Mouse (Mus musculus) forebrain, embryonic 16.5 days (tissue): Measurements from ENCODE around the gene Ctnnb1. TPM values are rescaled to one million over a fixed set of nuclear protein-coding genes. Genes with fewer than 3 reads are reported as not detected.
A peak's percentile ranks its signal among the peaks of the same experiment; 100 is the strongest.

Experiments
- ATAC-seq: fragments of 200-750 bp; cut with Nextera tagmentation; 2 replicates; pipeline ENCODE4 v1.8.0; 2017; ENCODE audit warnings: mild to moderate bottlenecking, moderate library complexity
- H3K27ac ChIP-seq: fragments of 300-500 bp; sonication (generic); 2 replicates; pipeline ENCODE4 v1.5.1; 2014; ENCODE audit warnings: low read length, control low read depth
- H3K27me3 ChIP-seq: fragments of 300-500 bp; sonication (generic); replicated peaks from 2 replicates; pipeline ENCODE4 v1.6.1; 2014; ENCODE audit warnings: low read length; ENCODE audit not compliant: control insufficient read depth, insufficient read depth
- H3K36me3 ChIP-seq: fragments of 300-500 bp; sonication (generic); 2 replicates; pipeline ENCODE4 v1.6.1; 2014; ENCODE audit not compliant: control insufficient read depth, insufficient read depth
- H3K4me1 ChIP-seq: fragments of 300-500 bp; sonication (generic); replicated peaks from 2 replicates; pipeline ENCODE4 v1.6.1; 2014; ENCODE audit warnings: low read length; ENCODE audit not compliant: control insufficient read depth, insufficient read depth
- H3K4me2 ChIP-seq: fragments of 300-500 bp; sonication (generic); 2 replicates; pipeline ENCODE4 v1.6.1; 2014; ENCODE audit warnings: mild to moderate bottlenecking, low read length, control low read depth
- H3K4me3 ChIP-seq: fragments of 300-500 bp; sonication (generic); replicated peaks from 2 replicates; pipeline ENCODE4 v1.5.1; 2014; ENCODE audit warnings: mild to moderate bottlenecking, low read length, control low read depth
- H3K9ac ChIP-seq: fragments of 300-500 bp; sonication (generic); replicated peaks from 2 replicates; pipeline ENCODE4 v1.6.1; 2014; ENCODE audit warnings: low read depth, low read length, control low read depth
- H3K9me3 ChIP-seq: fragments of 300-500 bp; sonication (generic); 2 replicates; pipeline ENCODE4 v1.6.1; 2016; ENCODE audit warnings: low read length; ENCODE audit not compliant: control insufficient read depth
- WGBS: fragments of 180-500 bp; shearing (Covaris S2); extraction: QIAGEN DNeasy Blood & Tissue Kit; methylation state at CpG from one replicate; pipeline ENCODE4 v1.1.7; 2014; 5-methylcytosine and 5-hydroxymethylcytosine counted together
- polyA plus RNA-seq: library from polyadenylated mRNA; unstranded; fragments of >200 nt; fragmentation: Nextera tagmentation; extraction: Ambion mirVana; gene quantifications from 2 replicates; pipeline ENCODE4 v1.2.1, GENCODE M21; 2015

Gene Ctnnb1
- polyA plus RNA-seq, 1 experiment from 2014 or later, result 611 TPM

- no peaks in the 10 kb centered on the region for H3K27me3 ChIP-seq
- H3K4me3 ChIP-seq, result no peak overlapping the region
- no peak overlapping the region for H3K9ac ChIP-seq
- H3K36me3 ChIP-seq, result peaks cover 30% of the 10 kb centered on the region
- H3K9me3 ChIP-seq, result no peaks in the 10 kb centered on the region
- H3K27ac ChIP-seq, result no peak overlapping the region
- peaks cover 20% of the 10 kb centered on the region for H3K4me1 ChIP-seq
- no peak for ATAC-seq
- H3K4me2 ChIP-seq, result no peak overlapping the region
- 100% methylated on average over 1 of the region's 1 CpGs for WGBS
Observed at GRCm38 (mm10) chr9:120948832-120949231, 19.8 kb downstream of the Ctnnb1 start.

GRCm38 (mm10) chr9:120950761-120951160 lies 21.7 kb downstream of the Ctnnb1 start:
- Histone ChIP-seq H3K36me3 (peaks cover 49% of the 10 kb centered on the region), H3K27ac (no peak overlapping the region), H3K4me1 (peaks cover 13% of the 10 kb centered on the region), H3K4me2 (no peak overlapping the region), H3K27me3 (no peaks in the 10 kb centered on the region), H3K4me3 (no peak overlapping the region), H3K9me3 (no peaks in the 10 kb centered on the region), H3K9ac (no peak overlapping the region)
- ATAC-seq, result no peak
- 93% methylated on average over 12 of the region's 12 CpGs for WGBS

- no peak overlapping the region for H3K9ac ChIP-seq
- no peak overlapping the region for H3K27ac ChIP-seq
- H3K27me3 ChIP-seq, result no peaks in the 10 kb centered on the region
- 88% methylated on average over 3 of the region's 3 CpGs for WGBS
- peaks cover 56% of the 10 kb centered on the region for H3K36me3 ChIP-seq
- H3K4me2 ChIP-seq, result no peak overlapping the region
- H3K9me3 ChIP-seq, result no peaks in the 10 kb centered on the region
- H3K4me1 ChIP-seq, result peaks cover 6% of the 10 kb centered on the region
- no peak overlapping the region for H3K4me3 ChIP-seq
- ATAC-seq, result no peak
Observed at GRCm38 (mm10) chr9:120951947-120952346, 22.9 kb downstream of the Ctnnb1 start.

GRCm38 (mm10) chr9:120958051-120958450 lies 29.0 kb downstream of the Ctnnb1 start:
- no peak for ATAC-seq
- Histone ChIP-seq H3K36me3 (peaks cover 73% of the 10 kb centered on the region), H3K4me2 (no peak overlapping the region), H3K9ac (no peak overlapping the region), H3K27me3 (no peaks in the 10 kb centered on the region), H3K4me1 (peaks cover 2% of the 10 kb centered on the region; the same call in 1 of the 2 replicates), H3K9me3 (no peaks in the 10 kb centered on the region), H3K27ac (no peak overlapping the region), H3K4me3 (no peak overlapping the region)
- 84% methylated on average over 5 of the region's 5 CpGs for WGBS

- no peak overlapping the region for H3K4me2 ChIP-seq
- no peak overlapping the region for H3K27ac ChIP-seq
- no peaks in the 10 kb centered on the region for H3K27me3 ChIP-seq
- peak; percentile 22; the same call in 1 of the 2 replicates for ATAC-seq
- H3K4me1 ChIP-seq, result peaks cover 2% of the 10 kb centered on the region; the same call in 1 of the 2 replicates
- no peaks in the 10 kb centered on the region for H3K9me3 ChIP-seq
- H3K9ac ChIP-seq, result no peak overlapping the region
- peaks cover 68% of the 10 kb centered on the region for H3K36me3 ChIP-seq
- 52% methylated on average over 6 of the region's 6 CpGs for WGBS
- H3K4me3 ChIP-seq, result no peak overlapping the region
Observed at GRCm38 (mm10) chr9:120958560-120958959, 29.5 kb downstream of the Ctnnb1 start.

GRCm38 (mm10) chr9:120959225-120959624 lies 30.2 kb downstream of the Ctnnb1 start:
- WGBS, result 82% methylated on average over 4 of the region's 4 CpGs
- no peaks in the 10 kb centered on the region for H3K9me3 ChIP-seq
- H3K36me3 ChIP-seq, result peaks cover 61% of the 10 kb centered on the region

GRCm38 (mm10) chr9:120960611-120961010 lies 31.6 kb downstream of the Ctnnb1 start:
- H3K27ac ChIP-seq, result no peak overlapping the region
- 88% methylated on average over 4 of the region's 4 CpGs for WGBS
- no peak for ATAC-seq

More at GRCm38 (mm10) chr9:120959225-120959624, 30.2 kb downstream of the Ctnnb1 start:
- no peak overlapping the region for H3K27ac ChIP-seq
- peaks cover 2% of the 10 kb centered on the region; the same call in 1 of the 2 replicates for H3K4me1 ChIP-seq
- no peaks in the 10 kb centered on the region for H3K27me3 ChIP-seq
- no peak overlapping the region for H3K4me3 ChIP-seq
- H3K9ac ChIP-seq, result no peak overlapping the region
- no peak overlapping the region for H3K4me2 ChIP-seq
- ATAC-seq, result no peak

GRCm38 (mm10) chr9:120961466-120961865 lies 32.5 kb downstream of the Ctnnb1 start:
- WGBS, result 71% methylated on average over 3 of the region's 3 CpGs
- Histone ChIP-seq H3K4me2 (no peak overlapping the region), H3K9me3 (no peaks in the 10 kb centered on the region), H3K36me3 (peaks cover 41% of the 10 kb centered on the region), H3K4me3 (no peak overlapping the region), H3K9ac (no peak overlapping the region), H3K27me3 (no peaks in the 10 kb centered on the region), H3K27ac (no peak overlapping the region), H3K4me1 (peaks cover 2% of the 10 kb centered on the region; the same call in 1 of the 2 replicates)
- no peak for ATAC-seq

More at GRCm38 (mm10) chr9:120960611-120961010, 31.6 kb downstream of the Ctnnb1 start:
- H3K9ac ChIP-seq, result no peak overlapping the region
- no peak overlapping the region for H3K4me3 ChIP-seq
- peaks cover 2% of the 10 kb centered on the region; the same call in 1 of the 2 replicates for H3K4me1 ChIP-seq
- H3K36me3 ChIP-seq, result peaks cover 48% of the 10 kb centered on the region
- H3K9me3 ChIP-seq, result no peaks in the 10 kb centered on the region
- H3K27me3 ChIP-seq, result no peaks in the 10 kb centered on the region
- no peak overlapping the region for H3K4me2 ChIP-seq

GRCm38 (mm10) chr9:120961969-120962700 lies 33.1 kb downstream of the Ctnnb1 start:
- Histone ChIP-seq H3K9ac (no peak overlapping the region), H3K4me2 (no peak overlapping the region), H3K4me3 (no peak overlapping the region), H3K27ac (no peak overlapping the region), H3K4me1 (peaks cover 2% of the 10 kb centered on the region; the same call in 1 of the 2 replicates), H3K27me3 (no peaks in the 10 kb centered on the region), H3K9me3 (no peaks in the 10 kb centered on the region), H3K36me3 (peaks cover 37% of the 10 kb centered on the region)
- WGBS, result 78% methylated on average over 3 of the region's 3 CpGs
- no peak for ATAC-seq
